Mouse (Mus musculus) layer of hippocampus, adult 6 months (tissue): ENCODE data around the gene Fat3. TPM values are rescaled to one million over a fixed set of nuclear protein-coding genes. Genes with fewer than 3 reads are reported as not detected.

Source experiments
- long read RNA-seq, 2 experiments: library from polyadenylated mRNA; unstranded; transcript quantifications; one replicate each; pipeline ENCODE4 v2.0.0; 2019 to 2020
- polyA plus RNA-seq: library from polyadenylated mRNA; unstranded; fragments of <200 nt; fragmentation: Nextera tagmentation; gene quantifications from 2 replicates; pipeline ENCODE4 v1.2.3, GENCODE M21; 2021

Fat3 gene
- polyA plus RNA-seq = 4.4 and 4.6 TPM in 2 replicates
- long read RNA-seq, experiment 1, partial matches to known transcripts = 0 of 14 reads
- long read RNA-seq, experiment 1, other reads (novel, unspliced or antisense) = 14 of 14 reads
- long read RNA-seq, experiment 2, partial matches to known transcripts = 0 of 31 reads
- long read RNA-seq, experiment 2, other reads (novel, unspliced or antisense) = 31 of 31 reads

DNA sequence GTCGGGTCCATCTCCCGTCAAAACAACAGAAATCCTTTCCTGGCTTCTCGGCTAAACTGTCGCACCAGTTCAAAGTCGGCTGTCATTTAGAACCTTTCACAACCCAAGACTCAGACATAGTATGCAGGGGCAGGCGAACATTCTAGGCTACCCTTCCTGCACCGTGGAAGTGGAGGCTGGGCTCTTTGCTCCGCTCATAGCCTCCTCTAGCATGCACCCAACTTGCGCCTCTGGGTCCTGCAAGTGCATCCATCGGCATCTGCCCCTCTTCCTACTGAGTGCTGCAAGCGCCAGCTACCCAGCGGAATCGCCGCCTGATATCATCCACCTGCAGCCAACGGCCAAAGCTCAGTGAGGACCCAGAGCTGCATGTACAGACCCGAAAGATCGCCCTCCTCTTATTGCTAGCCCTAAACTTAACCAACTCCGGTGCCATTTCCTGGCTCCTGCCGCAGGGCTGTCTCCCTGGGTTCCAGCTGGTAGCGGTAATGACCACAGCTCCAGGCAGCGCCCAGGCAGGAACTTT lies at the start of gene Fat3:
Fat3 (minus strand) TSS at position 100 of the 526 bp plus-strand sequence.

DNA sequence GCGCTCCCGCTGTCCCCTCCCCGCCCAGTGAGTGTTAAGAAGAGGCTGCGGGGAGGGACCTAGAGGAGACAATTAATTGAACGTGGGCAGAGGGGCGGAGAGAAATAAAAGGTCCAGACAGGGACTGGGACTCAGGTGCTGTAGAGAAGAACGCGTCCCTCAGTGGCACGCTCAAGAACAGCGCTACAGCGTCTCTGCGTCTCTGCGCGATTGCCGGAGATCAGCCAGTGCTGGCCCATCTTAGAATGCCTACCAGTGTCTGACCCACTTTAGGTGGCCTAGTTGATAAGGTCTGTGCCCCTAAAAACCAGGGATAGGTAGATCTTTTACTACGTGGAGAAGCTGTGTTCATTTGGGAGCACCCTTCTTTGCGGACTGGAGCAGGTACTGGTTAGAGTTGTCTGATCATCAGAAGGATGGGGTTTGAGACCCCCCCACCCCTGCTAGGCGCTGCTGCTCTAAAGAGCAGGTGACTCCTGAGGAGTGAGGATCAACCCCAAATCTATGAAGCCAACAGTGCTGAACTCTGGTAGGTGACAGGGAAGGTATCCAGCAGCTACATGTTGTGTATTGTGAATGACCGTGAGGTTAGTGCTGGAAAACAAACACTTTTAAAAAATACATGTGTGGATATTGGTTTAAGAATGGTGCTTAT lies 626.5 kb downstream of the Fat3 start, which contains the start of gene Mtnr1b:
Mtnr1b (minus strand) TSS at position 51 of the 655 bp plus-strand sequence.

